Mouse (Mus musculus): Measurements from ENCODE around the gene Cad. TPM values are rescaled to one million over a fixed set of nuclear protein-coding genes. Genes with fewer than 3 reads are reported as not detected.

The Cad gene
- polyA plus RNA-seq, 1 experiment from 2014 or later, result 38.4 TPM

DNA sequence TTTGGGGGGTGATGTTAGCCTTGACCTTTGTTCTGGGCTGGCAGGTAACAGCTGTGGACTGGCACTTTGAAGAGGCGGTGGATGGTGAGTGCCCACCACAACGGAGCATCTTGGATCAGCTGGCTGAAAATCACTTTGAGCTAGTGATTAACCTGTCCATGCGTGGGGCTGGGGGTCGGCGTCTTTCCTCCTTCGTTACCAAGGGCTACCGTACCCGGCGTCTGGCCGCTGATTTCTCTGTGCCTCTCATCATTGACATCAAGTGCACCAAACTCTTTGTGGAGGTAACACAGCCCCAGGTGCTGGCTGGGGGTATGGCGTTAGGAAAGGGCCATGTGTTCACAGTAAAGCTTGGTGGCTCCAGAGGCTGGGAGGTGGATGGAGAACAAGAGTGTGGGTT, 17.2 kb downstream of the Cad start:
- Histone ChIP-seq H3K9ac (no peak overlapping the region), H3K36me3 (peaks cover 100% of the 10 kb centered on the region), H3K4me2 (no peak overlapping the region), H3K27ac (ENCODE audit: poor library complexity, severe bottlenecking) (no peak overlapping the region), H3K9me3 (replicated peaks) (no peaks in the 10 kb centered on the region), H3K4me1 (replicated peaks) (no peaks in the 10 kb centered on the region), H3K4me3 (no peak overlapping the region), H3K27me3 (replicated peaks) (no peaks in the 10 kb centered on the region)
- WGBS, result 93% methylated on average over 11 of the region's 11 CpGs
- ATAC-seq (ENCODE audit: insufficient number of reproducible peaks, low FRiP score), result no peak

DNA sequence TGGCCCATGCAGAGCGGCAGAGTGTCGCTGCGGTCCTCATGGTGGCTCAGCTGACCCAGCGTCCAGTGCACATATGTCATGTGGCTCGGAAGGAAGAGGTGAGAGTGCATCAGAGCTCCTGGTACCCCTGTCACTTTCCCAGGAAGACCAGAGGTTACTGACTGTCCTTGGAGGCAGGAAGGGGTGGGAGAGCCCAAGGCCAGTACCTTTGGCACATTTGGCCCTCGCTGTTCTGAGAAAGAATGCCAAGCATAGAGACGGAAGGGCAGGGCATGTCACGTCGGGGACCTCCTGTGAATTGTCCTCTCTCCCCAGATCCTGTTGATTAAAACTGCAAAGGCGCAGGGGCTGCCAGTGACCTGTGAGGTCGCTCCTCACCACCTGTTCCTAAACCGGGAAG, 18.6 kb downstream of the Cad start:
- Histone ChIP-seq H3K36me3 (peaks cover 100% of the 10 kb centered on the region), H3K27ac (ENCODE audit: poor library complexity, severe bottlenecking) (no peak overlapping the region), H3K9me3 (replicated peaks) (no peaks in the 10 kb centered on the region), H3K4me3 (no peak overlapping the region), H3K27me3 (replicated peaks) (no peaks in the 10 kb centered on the region), H3K9ac (no peak overlapping the region), H3K4me2 (no peak overlapping the region), H3K4me1 (replicated peaks) (no peaks in the 10 kb centered on the region)
- no peak for ATAC-seq (ENCODE audit: insufficient number of reproducible peaks, low FRiP score)
- 91% methylated on average over 12 of the region's 12 CpGs for WGBS

DNA sequence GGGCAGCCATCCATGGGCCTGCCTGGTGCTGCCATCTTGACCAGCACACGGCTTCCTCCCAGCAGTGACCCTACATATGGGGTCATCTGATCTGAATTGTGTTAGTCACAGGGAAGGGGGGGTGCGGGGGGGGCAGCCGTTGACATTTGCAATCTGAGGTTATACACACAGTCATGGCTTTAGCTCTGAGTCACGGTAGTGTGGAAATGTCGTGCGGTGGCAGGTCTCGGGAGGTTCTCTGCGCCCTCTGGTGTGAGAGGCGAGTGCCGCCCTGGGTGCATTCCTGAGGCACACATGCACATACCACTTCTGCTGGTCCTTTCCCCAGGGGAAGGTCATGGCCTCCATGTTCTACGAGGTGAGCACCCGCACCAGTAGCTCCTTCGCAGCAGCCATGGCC, 21.8 kb downstream of the Cad start:
- 76% methylated on average over 13 of the region's 13 CpGs for WGBS
- no peak overlapping the region for H3K27ac ChIP-seq (ENCODE audit: poor library complexity, severe bottlenecking)
- no peak for ATAC-seq (ENCODE audit: insufficient number of reproducible peaks, low FRiP score)
- H3K4me3 ChIP-seq, result no peak overlapping the region
- no peaks in the 10 kb centered on the region for H3K27me3 ChIP-seq (replicated peaks)
- no peaks in the 10 kb centered on the region for H3K9me3 ChIP-seq (replicated peaks)
- H3K4me2 ChIP-seq, result no peak overlapping the region
- H3K4me1 ChIP-seq (replicated peaks), result no peaks in the 10 kb centered on the region
- peaks cover 79% of the 10 kb centered on the region for H3K36me3 ChIP-seq
- H3K9ac ChIP-seq, result no peak overlapping the region

DNA sequence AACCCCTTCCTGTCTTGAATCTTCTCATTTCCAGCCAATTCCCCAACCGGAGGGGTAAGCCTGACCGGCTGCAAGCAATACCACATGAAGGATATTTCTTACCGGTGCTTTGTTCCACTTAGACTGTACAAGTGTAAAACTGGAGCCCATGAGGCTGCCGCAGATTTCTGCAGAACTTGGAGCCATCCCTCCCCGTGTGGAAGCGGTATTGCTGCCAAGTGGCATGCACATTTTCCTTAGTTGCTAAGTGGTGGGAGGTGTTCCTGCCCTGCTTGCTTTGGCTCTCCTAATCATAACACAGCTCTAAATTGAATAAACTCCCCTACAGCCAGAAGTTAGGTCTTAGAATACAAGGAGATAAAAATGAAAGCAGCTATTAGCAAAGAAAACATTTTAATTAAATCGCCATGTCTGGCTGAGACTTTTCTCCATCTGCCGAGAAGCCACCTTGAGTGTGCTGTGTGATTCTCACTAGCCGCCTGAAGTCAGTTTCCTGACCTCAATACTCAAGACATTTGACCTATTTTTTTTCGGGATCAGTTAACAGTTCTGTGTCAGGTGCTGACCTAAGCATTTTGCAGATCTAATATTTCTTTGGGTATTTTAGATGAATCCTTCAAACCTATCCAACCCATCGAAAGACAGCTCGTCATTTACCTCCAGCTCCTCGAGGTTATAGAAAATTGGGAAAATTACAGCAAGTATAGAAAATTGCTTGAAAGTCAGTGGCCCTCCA, 25.6 kb downstream of the Cad start:
- Histone ChIP-seq H3K9ac (no peak overlapping the region), H3K4me3 (no peak overlapping the region), H3K9me3 (replicated peaks) (no peaks in the 10 kb centered on the region), H3K27me3 (replicated peaks) (no peaks in the 10 kb centered on the region), H3K4me2 (no peak overlapping the region), H3K27ac (ENCODE audit: poor library complexity, severe bottlenecking) (no peak overlapping the region), H3K36me3 (peaks cover 40% of the 10 kb centered on the region), H3K4me1 (replicated peaks) (peaks cover 28% of the 10 kb centered on the region)
- no peak for ATAC-seq (ENCODE audit: insufficient number of reproducible peaks, low FRiP score)
- 70% methylated on average over 13 of the region's 13 CpGs for WGBS

DNA sequence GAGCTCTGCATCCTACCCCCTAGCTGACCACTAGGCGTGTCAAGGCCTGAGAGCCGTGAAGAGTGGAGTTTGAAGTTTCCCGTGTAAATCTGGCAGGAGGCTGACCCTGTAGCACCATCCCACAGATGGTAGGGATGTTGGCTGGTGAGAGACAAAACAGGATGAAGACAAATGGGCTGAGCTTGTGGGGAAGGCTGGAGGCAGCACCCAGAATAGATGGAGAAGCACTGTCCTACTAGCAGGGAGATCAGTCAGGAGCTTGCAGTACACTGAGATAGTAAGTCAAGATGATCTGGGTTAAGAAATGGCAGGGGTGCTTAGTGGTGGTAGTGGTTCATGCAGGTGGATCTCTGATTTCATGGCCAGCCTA, 26.2 kb downstream of the Cad start:
- no peak overlapping the region for H3K9ac ChIP-seq
- H3K4me3 ChIP-seq, result no peak overlapping the region
- H3K4me1 ChIP-seq (replicated peaks), result peaks cover 28% of the 10 kb centered on the region
- no peak for ATAC-seq (ENCODE audit: insufficient number of reproducible peaks, low FRiP score)
- no peak overlapping the region for H3K27ac ChIP-seq (ENCODE audit: poor library complexity, severe bottlenecking)
- peaks cover 2% of the 10 kb centered on the region for H3K27me3 ChIP-seq (replicated peaks)
- peaks cover 35% of the 10 kb centered on the region for H3K36me3 ChIP-seq
- no peaks in the 10 kb centered on the region for H3K9me3 ChIP-seq (replicated peaks)
- H3K4me2 ChIP-seq, result no peak overlapping the region
- 55% methylated on average over 3 of the region's 3 CpGs for WGBS

DNA sequence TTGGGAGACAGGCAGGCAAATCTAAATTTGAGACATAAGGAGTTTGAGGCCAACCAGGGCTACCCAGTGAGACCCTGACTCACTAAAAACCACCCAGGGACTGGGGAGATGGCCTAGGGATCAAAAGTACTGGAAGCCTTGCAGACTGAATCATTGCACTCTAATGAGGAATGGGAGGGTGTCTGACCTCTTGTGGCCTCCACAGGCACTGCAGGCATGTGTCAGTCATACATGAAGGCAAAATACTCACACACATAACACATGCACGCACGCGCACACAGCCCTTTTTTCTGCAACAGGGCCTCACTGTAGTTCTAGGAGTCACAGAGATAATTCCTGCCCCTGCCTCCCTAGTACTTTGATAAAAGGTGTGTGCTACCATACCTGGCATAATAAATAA, 26.8 kb downstream of the Cad start:
- Histone ChIP-seq H3K27ac (ENCODE audit: poor library complexity, severe bottlenecking) (no peak overlapping the region), H3K9me3 (replicated peaks) (no peaks in the 10 kb centered on the region), H3K4me3 (no peak overlapping the region), H3K36me3 (peaks cover 29% of the 10 kb centered on the region), H3K9ac (no peak overlapping the region), H3K27me3 (replicated peaks) (peaks cover 8% of the 10 kb centered on the region), H3K4me2 (no peak overlapping the region), H3K4me1 (replicated peaks) (peaks cover 31% of the 10 kb centered on the region)
- ATAC-seq (ENCODE audit: insufficient number of reproducible peaks, low FRiP score), result no peak
- 76% methylated on average over 3 of the region's 3 CpGs for WGBS

DNA sequence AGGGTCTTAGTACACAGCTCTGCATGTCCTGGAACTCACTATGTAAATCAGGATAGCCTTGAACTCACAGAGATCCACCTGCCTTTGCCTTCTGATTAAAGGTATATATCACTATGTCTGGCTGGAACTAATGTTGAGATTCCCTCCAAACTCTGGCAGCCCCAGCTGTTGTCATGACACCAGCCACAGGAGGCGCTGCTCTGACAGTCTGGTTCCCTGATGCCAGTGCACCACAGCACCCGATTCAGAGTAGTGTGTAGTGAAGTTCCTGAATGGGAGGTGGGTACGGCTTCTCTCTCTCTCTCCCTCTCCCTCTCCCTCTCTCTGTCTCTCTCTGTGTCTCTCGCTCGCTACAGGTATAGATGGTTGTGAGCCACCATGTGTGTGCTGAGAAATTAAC, 27.8 kb downstream of the Cad start:
- H3K27me3 ChIP-seq (replicated peaks), result peaks cover 12% of the 10 kb centered on the region
- H3K36me3 ChIP-seq, result peaks cover 19% of the 10 kb centered on the region
- H3K9me3 ChIP-seq (replicated peaks), result no peaks in the 10 kb centered on the region
- peak overlapping the region; percentile 29 for H3K4me3 ChIP-seq
- 8% methylated on average over 5 of the region's 5 CpGs for WGBS
- no peak for ATAC-seq (ENCODE audit: insufficient number of reproducible peaks, low FRiP score)
- H3K4me1 ChIP-seq (replicated peaks), result peaks cover 37% of the 10 kb centered on the region
- H3K9ac ChIP-seq, result peak overlapping the region; percentile 13; the same call in 1 of the 2 replicates
- peak overlapping the region; percentile 67 for H3K4me2 ChIP-seq
- H3K27ac ChIP-seq (ENCODE audit: poor library complexity, severe bottlenecking), result peak overlapping the region; percentile 62

DNA sequence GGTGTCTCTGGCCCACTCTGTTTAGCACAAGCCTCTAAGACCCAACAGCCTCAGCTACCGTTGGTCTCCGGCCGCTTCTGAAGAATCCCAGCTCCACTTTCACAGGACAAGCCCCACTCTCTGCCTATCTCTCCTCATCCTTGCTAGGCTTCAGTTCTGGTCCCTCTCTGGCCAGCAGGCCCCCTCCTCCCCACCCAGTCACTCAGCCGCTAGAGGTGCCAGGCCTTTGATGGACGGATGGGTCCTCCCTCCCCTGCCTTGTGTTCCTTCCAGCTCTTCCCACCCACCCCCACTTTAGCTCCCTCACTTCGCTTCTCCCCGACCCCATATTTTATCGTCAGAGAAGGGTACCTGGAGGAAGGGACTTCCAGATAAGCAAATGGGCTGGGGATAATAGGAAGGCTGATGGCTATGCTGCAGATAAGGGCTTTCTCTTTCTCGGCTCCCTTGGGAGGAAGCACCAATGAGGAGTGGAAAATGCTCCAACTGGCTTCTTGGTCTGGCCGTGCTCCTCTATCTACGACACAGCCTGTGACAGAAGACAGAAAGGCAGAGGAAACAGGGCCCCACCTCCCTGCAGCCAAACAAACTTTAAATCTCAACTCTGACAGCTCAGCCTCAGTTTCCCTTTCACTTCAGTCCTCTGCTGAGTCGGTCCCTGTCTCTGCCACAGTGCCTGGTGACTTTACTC, 28.5 kb downstream of the Cad start:
- peaks cover 12% of the 10 kb centered on the region for H3K36me3 ChIP-seq
- peak overlapping the region; percentile 45 for H3K9ac ChIP-seq
- no peaks in the 10 kb centered on the region for H3K9me3 ChIP-seq (replicated peaks)
- H3K4me2 ChIP-seq, result peak overlapping the region; percentile 67
- peak; percentile 74 for ATAC-seq (ENCODE audit: insufficient number of reproducible peaks, low FRiP score)
- peaks cover 19% of the 10 kb centered on the region for H3K27me3 ChIP-seq (replicated peaks)
- H3K27ac ChIP-seq (ENCODE audit: poor library complexity, severe bottlenecking), result peak overlapping the region; percentile 62
- whole genome bisulfite sequencing, result 2% methylated on average over 12 of the region's 12 CpGs
- peak overlapping the region; percentile 29 for H3K4me3 ChIP-seq
- H3K4me1 ChIP-seq (replicated peaks), result peaks cover 37% of the 10 kb centered on the region

DNA sequence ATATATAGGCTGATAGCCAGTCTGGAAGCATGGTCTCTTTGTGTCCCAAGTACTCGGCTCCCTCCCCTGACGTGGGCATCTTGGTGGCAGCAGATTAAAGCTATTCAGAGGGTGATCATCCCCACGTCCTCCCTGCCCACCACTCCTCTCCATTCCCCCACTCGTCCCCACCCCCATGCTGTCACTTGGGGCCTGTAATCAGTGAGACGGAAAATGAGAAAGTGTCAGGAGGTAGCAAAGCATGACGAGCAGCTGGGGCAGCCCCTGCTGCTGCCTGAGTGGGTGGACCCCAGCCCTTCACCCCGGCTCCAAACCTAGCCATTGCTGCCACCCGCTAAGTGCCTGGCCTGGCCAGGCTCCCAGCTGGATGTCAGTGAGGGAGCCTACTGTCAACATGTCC, 29.4 kb downstream of the Cad start:
- Histone ChIP-seq H3K4me1 (replicated peaks) (peaks cover 37% of the 10 kb centered on the region), H3K4me2 (peak overlapping the region; percentile 67), H3K27me3 (replicated peaks) (peaks cover 28% of the 10 kb centered on the region), H3K9me3 (replicated peaks) (no peaks in the 10 kb centered on the region), H3K36me3 (peaks cover 3% of the 10 kb centered on the region; the same call in 1 of the 2 replicates), H3K4me3 (no peak overlapping the region), H3K27ac (ENCODE audit: poor library complexity, severe bottlenecking) (peak overlapping the region; percentile 62), H3K9ac (no peak overlapping the region)
- 8% methylated on average over 8 of the region's 8 CpGs for WGBS
- ATAC-seq (ENCODE audit: insufficient number of reproducible peaks, low FRiP score), result no peak

DNA sequence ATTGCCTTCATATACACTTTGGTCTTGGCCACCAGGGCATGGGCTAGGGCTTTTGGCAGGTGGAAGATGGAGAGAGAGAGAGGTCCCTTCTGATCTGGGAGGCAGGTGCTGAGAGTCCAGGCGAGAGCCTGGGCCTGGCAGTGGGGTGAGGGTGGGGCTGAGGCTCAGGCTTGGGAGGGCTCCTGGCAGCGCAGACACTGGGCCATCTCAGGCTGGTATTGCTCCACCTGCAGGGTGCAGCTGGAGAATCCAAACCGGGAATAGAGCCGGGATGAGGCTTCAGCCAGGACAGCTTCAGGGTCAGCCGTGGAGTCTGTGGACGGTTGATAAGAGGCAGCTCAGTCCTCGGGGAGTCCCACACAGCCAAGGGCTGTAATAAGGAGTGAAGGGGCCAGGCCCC, 32.0 kb downstream of the Cad start:
- no peak for ATAC-seq (ENCODE audit: insufficient number of reproducible peaks, low FRiP score)
- H3K9me3 ChIP-seq (replicated peaks), result no peaks in the 10 kb centered on the region
- H3K9ac ChIP-seq, result peak overlapping the region; percentile 33; the same call in 1 of the 2 replicates
- H3K4me2 ChIP-seq, result no peak overlapping the region
- 22% methylated on average over 7 of the region's 7 CpGs for WGBS
- H3K27me3 ChIP-seq (replicated peaks), result peaks cover 55% of the 10 kb centered on the region
- no peak overlapping the region for H3K27ac ChIP-seq (ENCODE audit: poor library complexity, severe bottlenecking)
- no peak overlapping the region for H3K4me3 ChIP-seq
- peaks cover 37% of the 10 kb centered on the region for H3K4me1 ChIP-seq (replicated peaks)
- no peaks in the 10 kb centered on the region for H3K36me3 ChIP-seq

DNA sequence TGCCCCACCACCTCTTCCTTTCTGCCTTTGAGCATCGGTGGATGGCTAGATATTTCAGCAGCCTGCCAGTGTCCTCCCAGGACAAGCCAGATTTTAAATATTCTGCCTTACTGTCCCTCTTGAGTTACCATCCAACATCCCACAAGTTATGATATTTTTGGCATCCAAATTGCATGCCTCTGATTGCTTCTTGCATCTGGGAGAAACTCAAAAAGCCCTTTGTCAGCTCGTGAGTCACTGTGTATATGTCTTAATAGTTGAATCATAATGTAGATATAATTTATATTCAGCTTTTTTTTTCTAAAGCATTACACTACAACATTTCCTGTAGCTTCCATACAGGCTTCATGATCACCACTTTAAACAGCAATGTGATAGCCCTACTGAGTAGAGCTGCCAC, 32.6 kb downstream of the Cad start:
- WGBS, result 73% methylated on average over 2 of the region's 2 CpGs
- Histone ChIP-seq H3K4me3 (no peak overlapping the region), H3K9ac (no peak overlapping the region), H3K4me1 (replicated peaks) (peaks cover 35% of the 10 kb centered on the region), H3K4me2 (no peak overlapping the region), H3K9me3 (replicated peaks) (no peaks in the 10 kb centered on the region), H3K27me3 (replicated peaks) (peaks cover 60% of the 10 kb centered on the region), H3K36me3 (no peaks in the 10 kb centered on the region), H3K27ac (ENCODE audit: poor library complexity, severe bottlenecking) (no peak overlapping the region)
- ATAC-seq (ENCODE audit: insufficient number of reproducible peaks, low FRiP score), result no peak

Measured in heart, embryonic 12.5 days (tissue).